Mouse (Mus musculus): ENCODE data around the gene Afdn. TPM values are rescaled to one million over a fixed set of nuclear protein-coding genes. Genes with fewer than 3 reads are reported as not detected.
"Not testable (repeated sequence)": the region's sequence is repeated elsewhere in the genome, so short reads cannot be mapped to it uniquely, and the experiment has no call there.

Gene Afdn
- polyA plus RNA-seq, 1 experiment from 2014 or later, result 95.8 TPM

DNA sequence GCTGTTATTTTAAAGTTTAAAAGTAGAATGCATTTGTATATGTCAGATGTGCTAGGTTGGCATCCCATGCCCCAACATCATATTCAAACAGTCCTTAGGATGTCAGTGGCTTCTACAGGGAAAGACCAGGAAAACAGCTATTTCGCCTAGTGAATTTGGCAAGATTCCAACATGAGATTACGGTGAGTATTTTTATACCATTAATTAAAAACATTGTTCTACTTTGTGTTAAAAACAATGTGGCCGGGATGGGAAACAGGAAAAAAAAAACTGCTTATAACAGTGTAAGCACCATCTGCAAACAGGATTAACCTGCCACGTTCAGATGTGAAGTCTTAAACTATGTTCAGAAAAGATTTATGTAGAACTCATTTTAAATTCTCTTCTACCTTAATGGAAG lies 153.6 kb downstream of the Afdn start:
- 78% methylated on average over 4 of the region's 4 CpGs for WGBS (ENCODE audit: insufficient replicate concordance)
- ATAC-seq (replicated peaks; ENCODE audit: insufficient number of reproducible peaks, low FRiP score, low TSS enrichment), result no peak
- H3K9ac ChIP-seq (ENCODE audit: low read depth, low read length), result no peak overlapping the region
- no peaks in the 10 kb centered on the region for H3K9me3 ChIP-seq (replicated peaks; ENCODE audit: control insufficient read depth, low read length)
- H3K4me1 ChIP-seq (ENCODE audit: control insufficient read depth, insufficient read depth, low read length), result no peaks in the 10 kb centered on the region
- H3K27ac ChIP-seq (ENCODE audit: low read depth, low read length), result no peak overlapping the region
- H3K27me3 ChIP-seq (ENCODE audit: control insufficient read depth, insufficient read depth, low read length), result no peaks in the 10 kb centered on the region
- no peaks in the 10 kb centered on the region for H3K36me3 ChIP-seq (ENCODE audit: control insufficient read depth, insufficient read depth, low read length)
- H3K4me2 ChIP-seq, result no peak overlapping the region
- H3K4me3 ChIP-seq (ENCODE audit: low read depth, low read length), result no peak overlapping the region

DNA sequence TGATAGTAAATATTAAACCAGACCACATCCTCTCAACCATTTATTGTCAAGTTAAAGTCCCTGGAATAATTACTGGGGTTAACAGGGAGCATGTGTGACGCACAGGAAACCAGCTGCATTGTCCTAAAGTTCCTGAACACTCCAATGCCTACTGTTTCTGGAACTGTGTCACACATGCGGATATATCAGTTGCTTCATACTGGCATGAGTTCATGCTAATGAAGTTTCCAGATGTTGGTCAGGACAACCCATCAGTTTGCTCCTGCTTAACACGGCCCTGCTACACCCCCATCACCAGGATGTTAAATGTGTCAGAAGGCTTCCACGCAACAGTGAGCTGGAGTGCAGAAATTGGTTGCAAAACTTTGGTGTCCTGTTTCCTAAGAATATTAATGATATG lies 154.2 kb downstream of the Afdn start:
- Histone ChIP-seq H3K4me3 (ENCODE audit: low read depth, low read length) (no peak overlapping the region), H3K27me3 (ENCODE audit: control insufficient read depth, insufficient read depth, low read length) (no peaks in the 10 kb centered on the region), H3K4me2 (no peak overlapping the region), H3K9me3 (replicated peaks; ENCODE audit: control insufficient read depth, low read length) (no peaks in the 10 kb centered on the region), H3K36me3 (ENCODE audit: control insufficient read depth, insufficient read depth, low read length) (no peaks in the 10 kb centered on the region), H3K27ac (ENCODE audit: low read depth, low read length) (no peak overlapping the region), H3K4me1 (ENCODE audit: control insufficient read depth, insufficient read depth, low read length) (no peaks in the 10 kb centered on the region), H3K9ac (ENCODE audit: low read depth, low read length) (no peak overlapping the region)
- WGBS (ENCODE audit: insufficient replicate concordance), result 70% methylated on average over 4 of the region's 4 CpGs
- ATAC-seq (replicated peaks; ENCODE audit: insufficient number of reproducible peaks, low FRiP score, low TSS enrichment), result no peak

DNA sequence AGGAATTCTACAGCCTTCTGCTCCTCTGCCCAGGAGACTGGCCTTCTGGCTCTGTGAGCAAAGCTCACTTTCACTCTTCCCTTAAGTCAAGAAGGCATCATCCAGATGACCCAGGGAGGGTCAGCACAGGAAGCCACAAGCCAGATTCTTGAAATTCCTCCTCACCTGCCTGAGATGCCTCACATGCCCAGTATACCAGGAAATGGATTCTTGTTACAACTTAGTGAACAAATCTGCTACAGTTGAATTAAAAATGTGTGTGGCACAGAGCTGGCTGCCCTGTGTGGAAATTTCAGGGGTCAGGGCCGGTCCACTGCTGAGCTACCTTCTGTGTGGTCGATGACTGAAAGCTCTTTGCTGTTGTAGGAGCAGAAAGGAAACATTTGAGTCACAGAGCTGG lies 160.4 kb downstream of the Afdn start:
- Histone ChIP-seq H3K27me3 (ENCODE audit: control insufficient read depth, insufficient read depth, low read length) (no peaks in the 10 kb centered on the region), H3K4me1 (ENCODE audit: control insufficient read depth, insufficient read depth, low read length) (peaks cover 9% of the 10 kb centered on the region), H3K4me3 (ENCODE audit: low read depth, low read length) (no peak overlapping the region), H3K9ac (ENCODE audit: low read depth, low read length) (no peak overlapping the region), H3K36me3 (ENCODE audit: control insufficient read depth, insufficient read depth, low read length) (no peaks in the 10 kb centered on the region), H3K4me2 (no peak overlapping the region), H3K9me3 (replicated peaks; ENCODE audit: control insufficient read depth, low read length) (no peaks in the 10 kb centered on the region), H3K27ac (ENCODE audit: low read depth, low read length) (no peak overlapping the region)
- ATAC-seq (replicated peaks; ENCODE audit: insufficient number of reproducible peaks, low FRiP score, low TSS enrichment), result no peak
- 67% methylated on average over 2 of the region's 2 CpGs for WGBS (ENCODE audit: insufficient replicate concordance)

DNA sequence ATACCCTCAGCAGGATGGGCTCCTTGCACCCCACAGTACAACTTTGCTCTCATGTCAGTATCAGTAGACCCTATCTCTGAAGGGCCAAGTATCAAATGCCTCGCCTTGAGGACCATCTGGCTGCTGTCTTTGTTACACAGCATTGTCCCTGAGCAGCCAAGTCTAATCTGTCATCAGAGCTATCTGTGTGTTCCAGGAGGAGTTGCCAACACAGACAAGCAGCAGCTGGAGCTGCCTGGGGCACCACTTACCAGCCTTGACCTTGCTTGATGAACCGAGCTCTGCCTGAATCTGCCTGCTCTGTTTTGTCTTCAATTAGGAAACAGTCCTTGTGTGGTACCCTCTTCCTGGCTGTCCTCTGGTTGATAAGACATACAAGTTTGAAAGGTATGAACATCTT lies 163.1 kb downstream of the Afdn start:
- no peak for ATAC-seq (replicated peaks; ENCODE audit: insufficient number of reproducible peaks, low FRiP score, low TSS enrichment)
- Histone ChIP-seq H3K27me3 (ENCODE audit: control insufficient read depth, insufficient read depth, low read length) (no peaks in the 10 kb centered on the region), H3K4me1 (ENCODE audit: control insufficient read depth, insufficient read depth, low read length) (peaks cover 9% of the 10 kb centered on the region), H3K36me3 (ENCODE audit: control insufficient read depth, insufficient read depth, low read length) (no peaks in the 10 kb centered on the region), H3K27ac (ENCODE audit: low read depth, low read length) (no peak overlapping the region), H3K4me3 (ENCODE audit: low read depth, low read length) (no peak overlapping the region), H3K9me3 (replicated peaks; ENCODE audit: control insufficient read depth, low read length) (no peaks in the 10 kb centered on the region), H3K4me2 (no peak overlapping the region), H3K9ac (ENCODE audit: low read depth, low read length) (no peak overlapping the region)
- WGBS (ENCODE audit: insufficient replicate concordance), result 38% methylated on average over 2 of the region's 2 CpGs

DNA sequence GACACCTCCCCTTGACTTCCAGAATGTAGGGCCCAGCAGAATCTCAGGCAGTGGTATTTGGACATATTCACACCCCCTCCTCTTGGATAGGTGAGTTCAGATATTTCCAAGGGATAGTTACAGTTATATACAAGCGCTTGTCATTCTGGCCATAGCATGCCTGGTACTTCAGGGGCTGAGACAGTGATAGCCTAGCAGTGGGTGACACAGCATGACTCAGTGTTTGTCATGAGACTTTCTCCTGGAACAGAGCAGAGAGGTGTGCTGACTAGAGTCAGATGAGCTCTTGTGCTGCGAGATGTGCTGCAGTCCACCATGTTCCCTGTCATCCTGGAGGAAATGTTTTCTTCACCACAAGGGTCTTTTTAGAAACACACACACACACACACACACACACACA lies 164.2 kb downstream of the Afdn start:
- no peak overlapping the region for H3K4me3 ChIP-seq (ENCODE audit: low read depth, low read length)
- no peak overlapping the region for H3K9ac ChIP-seq (ENCODE audit: low read depth, low read length)
- H3K27me3 ChIP-seq (ENCODE audit: control insufficient read depth, insufficient read depth, low read length), result no peaks in the 10 kb centered on the region
- no peaks in the 10 kb centered on the region for H3K9me3 ChIP-seq (replicated peaks; ENCODE audit: control insufficient read depth, low read length)
- no peaks in the 10 kb centered on the region for H3K36me3 ChIP-seq (ENCODE audit: control insufficient read depth, insufficient read depth, low read length)
- H3K4me2 ChIP-seq, result no peak overlapping the region
- no peak for ATAC-seq (replicated peaks; ENCODE audit: insufficient number of reproducible peaks, low FRiP score, low TSS enrichment)
- no peak overlapping the region for H3K27ac ChIP-seq (ENCODE audit: low read depth, low read length)
- 83% methylated on average over 2 of the region's 2 CpGs for WGBS (ENCODE audit: insufficient replicate concordance)
- H3K4me1 ChIP-seq (ENCODE audit: control insufficient read depth, insufficient read depth, low read length), result peaks cover 9% of the 10 kb centered on the region

DNA sequence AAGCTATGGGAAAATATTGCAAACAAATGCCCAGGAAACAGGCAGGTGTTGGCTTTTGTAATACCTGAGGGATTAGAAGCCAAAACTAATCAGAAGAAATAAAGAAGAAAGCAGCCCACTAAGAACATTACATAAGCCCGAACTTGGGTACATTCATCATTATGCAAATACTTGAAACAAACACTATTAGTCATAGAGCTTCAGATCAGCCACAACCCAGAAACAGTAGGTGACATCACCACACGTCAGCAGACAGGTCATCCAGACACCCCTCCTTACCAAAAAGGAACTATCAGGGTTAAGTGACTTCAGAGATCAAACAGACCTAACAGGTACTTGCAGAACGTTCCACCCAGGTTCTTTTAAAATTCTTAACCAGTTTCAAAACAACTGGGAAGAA lies 165.6 kb downstream of the Afdn start:
- H3K36me3 ChIP-seq (ENCODE audit: control insufficient read depth, insufficient read depth, low read length), result no peaks in the 10 kb centered on the region
- H3K27me3 ChIP-seq (ENCODE audit: control insufficient read depth, insufficient read depth, low read length), result no peaks in the 10 kb centered on the region
- H3K27ac ChIP-seq (ENCODE audit: low read depth, low read length), result no peak overlapping the region
- ATAC-seq (replicated peaks; ENCODE audit: insufficient number of reproducible peaks, low FRiP score, low TSS enrichment), result no peak
- H3K9me3 ChIP-seq (replicated peaks; ENCODE audit: control insufficient read depth, low read length), result no peaks in the 10 kb centered on the region
- no peak overlapping the region for H3K9ac ChIP-seq (ENCODE audit: low read depth, low read length)
- 44% methylated on average over 3 of the region's 3 CpGs for WGBS (ENCODE audit: insufficient replicate concordance)
- no peak overlapping the region for H3K4me2 ChIP-seq
- H3K4me1 ChIP-seq (ENCODE audit: control insufficient read depth, insufficient read depth, low read length), result peaks cover 3% of the 10 kb centered on the region
- H3K4me3 ChIP-seq (ENCODE audit: low read depth, low read length), result no peak overlapping the region

DNA sequence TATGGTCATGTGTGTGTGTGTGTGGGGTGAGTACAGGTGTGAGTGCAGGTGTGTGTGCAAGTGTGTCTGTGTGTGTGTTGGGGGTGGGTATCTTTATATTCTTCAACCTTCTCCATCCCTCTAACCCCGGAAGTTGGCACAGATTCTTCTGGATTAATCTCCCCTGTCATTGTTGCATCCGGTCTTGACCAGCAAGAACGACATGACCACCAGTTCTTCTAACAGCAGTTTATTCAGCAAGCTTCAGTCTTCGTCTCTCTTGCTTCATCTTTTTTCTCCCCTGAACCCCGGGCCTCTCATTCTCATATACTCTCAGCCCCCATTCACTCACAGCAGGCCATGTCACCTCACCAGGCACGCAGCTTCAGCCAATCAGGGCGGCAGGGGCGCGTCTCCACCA lies 170.1 kb downstream of the Afdn start:
- Histone ChIP-seq H3K4me2 (no peak overlapping the region), H3K9ac (ENCODE audit: low read depth, low read length) (no peak overlapping the region), H3K9me3 (replicated peaks; ENCODE audit: control insufficient read depth, low read length) (no peaks in the 10 kb centered on the region), H3K4me1 (ENCODE audit: control insufficient read depth, insufficient read depth, low read length) (no peaks in the 10 kb centered on the region), H3K27me3 (ENCODE audit: control insufficient read depth, insufficient read depth, low read length) (no peaks in the 10 kb centered on the region), H3K36me3 (ENCODE audit: control insufficient read depth, insufficient read depth, low read length) (no peaks in the 10 kb centered on the region), H3K4me3 (ENCODE audit: low read depth, low read length) (no peak overlapping the region), H3K27ac (ENCODE audit: low read depth, low read length) (no peak overlapping the region)
- ATAC-seq (replicated peaks; ENCODE audit: insufficient number of reproducible peaks, low FRiP score, low TSS enrichment), result no peak
- 74% methylated on average over 9 of the region's 9 CpGs for WGBS (ENCODE audit: insufficient replicate concordance)

DNA sequence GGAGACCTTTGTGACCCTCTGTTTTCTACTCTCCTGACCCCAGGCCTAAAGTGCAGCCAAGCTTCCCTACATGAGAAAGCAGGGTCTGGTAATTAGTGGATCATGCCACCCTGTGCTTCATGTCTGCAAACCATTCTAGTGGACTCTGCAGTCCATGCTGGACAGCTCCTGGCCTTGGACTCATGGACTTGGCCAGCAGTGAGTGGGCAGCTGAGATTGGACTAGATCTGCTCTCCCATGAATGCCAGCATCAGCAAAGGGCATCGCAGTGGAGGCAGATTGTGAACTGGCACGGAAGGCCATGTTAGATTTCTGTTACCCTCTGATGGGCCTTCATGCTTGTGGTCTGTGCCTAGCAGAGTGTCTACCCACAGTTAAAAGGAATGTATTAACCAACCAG lies 175.0 kb downstream of the Afdn start:
- not testable (repeated sequence) for H3K9me3 ChIP-seq (replicated peaks; ENCODE audit: control insufficient read depth, low read length); H3K27me3 ChIP-seq (ENCODE audit: control insufficient read depth, insufficient read depth, low read length); H3K4me2 ChIP-seq; H3K4me3 ChIP-seq (ENCODE audit: low read depth, low read length); H3K27ac ChIP-seq (ENCODE audit: low read depth, low read length); H3K36me3 ChIP-seq (ENCODE audit: control insufficient read depth, insufficient read depth, low read length); H3K4me1 ChIP-seq (ENCODE audit: control insufficient read depth, insufficient read depth, low read length); ATAC-seq (replicated peaks; ENCODE audit: insufficient number of reproducible peaks, low FRiP score, low TSS enrichment); H3K9ac ChIP-seq (ENCODE audit: low read depth, low read length)
- 91% methylated on average over 2 of the region's 2 CpGs for WGBS (ENCODE audit: insufficient replicate concordance)

DNA sequence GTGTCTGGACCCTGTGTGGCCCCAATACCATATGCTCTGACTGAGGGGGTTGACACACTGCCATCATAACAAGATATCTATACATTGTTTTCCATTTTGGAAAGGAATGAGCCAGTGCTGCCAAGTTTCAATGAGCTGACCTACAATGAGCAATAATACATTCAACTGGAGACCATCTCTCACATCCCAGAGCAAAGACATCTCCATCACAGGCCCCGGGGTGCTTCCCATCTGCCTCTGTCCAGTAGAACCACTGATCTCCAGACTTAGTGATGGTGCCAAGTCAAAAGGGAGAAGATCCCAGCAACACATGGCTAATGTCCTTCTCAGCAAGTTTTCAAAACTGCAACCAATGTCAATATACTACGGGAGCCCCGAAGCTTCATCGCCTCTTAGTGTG lies 177.4 kb downstream of the Afdn start:
- ATAC-seq (replicated peaks; ENCODE audit: insufficient number of reproducible peaks, low FRiP score, low TSS enrichment), result no peak
- Histone ChIP-seq H3K4me2 (no peak overlapping the region), H3K4me1 (ENCODE audit: control insufficient read depth, insufficient read depth, low read length) (0 out of 2 replicates have a peak, but pooled peaks cover 3% of the 10 kb centered on the region), H3K9ac (ENCODE audit: low read depth, low read length) (no peak overlapping the region), H3K27me3 (ENCODE audit: control insufficient read depth, insufficient read depth, low read length) (no peaks in the 10 kb centered on the region), H3K27ac (ENCODE audit: low read depth, low read length) (no peak overlapping the region), H3K9me3 (replicated peaks; ENCODE audit: control insufficient read depth, low read length) (no peaks in the 10 kb centered on the region), H3K36me3 (ENCODE audit: control insufficient read depth, insufficient read depth, low read length) (no peaks in the 10 kb centered on the region), H3K4me3 (ENCODE audit: low read depth, low read length) (no peak overlapping the region)
- WGBS (ENCODE audit: insufficient replicate concordance), result 88% methylated on average over 4 of the region's 4 CpGs
